Mouse (Mus musculus): ENCODE measurements at regions not wholly inside any gene's neighbourhood (a gene's known extent, or its start where the extent isn't known, plus 50 kb on each side); places are given as distances from the start of the nearest gene placed in this dataset.
A peak's percentile ranks its signal among the peaks of the same experiment; 100 is the strongest.
"Not testable (repeated sequence)": the region's sequence is repeated elsewhere in the genome, so short reads cannot be mapped to it uniquely, and the experiment has no call there.

- WGBS = 47% methylated on average over 4 of the region's 4 CpGs
- no peaks in the 10 kb centered on the region for H3K36me3 ChIP-seq
- no peak overlapping the region for H3K4me2 ChIP-seq
- no peak overlapping the region for H3K4me3 ChIP-seq
- H3K27ac ChIP-seq = no peak overlapping the region
- ATAC-seq (ENCODE audit: low FRiP score) = no peak
- H3K9me3 ChIP-seq = no peaks in the 10 kb centered on the region
- no peak overlapping the region for H3K9ac ChIP-seq
- no peaks in the 10 kb centered on the region for H3K27me3 ChIP-seq
- H3K4me1 ChIP-seq (replicated peaks) = peaks cover 4% of the 10 kb centered on the region
Measured at GRCm38 (mm10) chr6:66414822-66415221, 120.4 kb upstream of the Mad2l1 start.

- ATAC-seq (ENCODE audit: low FRiP score) = peak; percentile 24; the same call in 1 of the 2 replicates
- no peak overlapping the region for H3K27ac ChIP-seq
- H3K9ac ChIP-seq = no peak overlapping the region
Measured at GRCm38 (mm10) chr6:66419452-66420041, 115.6 kb upstream of the Mad2l1 start.

GRCm38 (mm10) chr6:66428370-66428769 lies 106.8 kb upstream of the Mad2l1 start:
- Histone ChIP-seq H3K27me3 (no peaks in the 10 kb centered on the region), H3K27ac (no peak overlapping the region), H3K9ac (no peak overlapping the region), H3K36me3 (no peaks in the 10 kb centered on the region), H3K4me1 (replicated peaks) (no peaks in the 10 kb centered on the region), H3K4me2 (no peak overlapping the region), H3K4me3 (no peak overlapping the region), H3K9me3 (peaks cover 7% of the 10 kb centered on the region; the same call in 1 of the 2 replicates)
- WGBS = 79% methylated on average over 4 of the region's 4 CpGs
- ATAC-seq (ENCODE audit: low FRiP score) = no peak

More at GRCm38 (mm10) chr6:66419452-66420041, 115.6 kb upstream of the Mad2l1 start:
- Histone ChIP-seq H3K27me3 (no peaks in the 10 kb centered on the region), H3K4me2 (no peak overlapping the region), H3K4me1 (replicated peaks) (peaks cover 8% of the 10 kb centered on the region), H3K9me3 (no peaks in the 10 kb centered on the region), H3K36me3 (no peaks in the 10 kb centered on the region), H3K4me3 (no peak overlapping the region)
- 15% methylated on average over 7 of the region's 7 CpGs for WGBS

GRCm38 (mm10) chr6:66450408-66450807 lies 84.8 kb upstream of the Mad2l1 start:
- not testable (repeated sequence) for H3K4me3 ChIP-seq; H3K36me3 ChIP-seq; H3K4me2 ChIP-seq; H3K9ac ChIP-seq; H3K27ac ChIP-seq; ATAC-seq (ENCODE audit: low FRiP score); H3K4me1 ChIP-seq (replicated peaks); H3K9me3 ChIP-seq; H3K27me3 ChIP-seq

- no peak overlapping the region for H3K4me3 ChIP-seq
- no peak overlapping the region for H3K27ac ChIP-seq
- ATAC-seq (ENCODE audit: low FRiP score) = no peak
- no peaks in the 10 kb centered on the region for H3K27me3 ChIP-seq
- no peaks in the 10 kb centered on the region for H3K9me3 ChIP-seq
- no peaks in the 10 kb centered on the region for H3K36me3 ChIP-seq
- no peak overlapping the region for H3K4me2 ChIP-seq
- no peaks in the 10 kb centered on the region for H3K4me1 ChIP-seq (replicated peaks)
- 19% methylated on average over 3 of the region's 3 CpGs for WGBS
- no peak overlapping the region for H3K9ac ChIP-seq
Measured at GRCm38 (mm10) chr6:66458172-66458571, 77.0 kb upstream of the Mad2l1 start.

GRCm38 (mm10) chr6:66464540-66464939 lies 70.7 kb upstream of the Mad2l1 start:
- no peak overlapping the region for H3K4me2 ChIP-seq
- ATAC-seq (ENCODE audit: low FRiP score) = 0 out of 2 replicates have a peak, but pooled peaks have one; percentile 17
- 15% methylated on average over 4 of the region's 5 CpGs for WGBS

GRCm38 (mm10) chr6:66465137-66465853 lies 69.9 kb upstream of the Mad2l1 start:
- Histone ChIP-seq H3K9ac (no peak overlapping the region), H3K4me3 (no peak overlapping the region), H3K27ac (no peak overlapping the region), H3K36me3 (no peaks in the 10 kb centered on the region), H3K4me1 (replicated peaks) (no peaks in the 10 kb centered on the region), H3K4me2 (no peak overlapping the region), H3K27me3 (no peaks in the 10 kb centered on the region), H3K9me3 (no peaks in the 10 kb centered on the region)
- WGBS = 46% methylated on average over 11 of the region's 11 CpGs
- no peak for ATAC-seq (ENCODE audit: low FRiP score)

More at GRCm38 (mm10) chr6:66464540-66464939, 70.7 kb upstream of the Mad2l1 start:
- Histone ChIP-seq H3K9me3 (no peaks in the 10 kb centered on the region), H3K9ac (no peak overlapping the region), H3K27me3 (no peaks in the 10 kb centered on the region), H3K27ac (no peak overlapping the region), H3K4me3 (no peak overlapping the region), H3K36me3 (no peaks in the 10 kb centered on the region), H3K4me1 (replicated peaks) (no peaks in the 10 kb centered on the region)

- H3K9ac ChIP-seq = no peak overlapping the region
- no peaks in the 10 kb centered on the region for H3K9me3 ChIP-seq
- H3K4me3 ChIP-seq = no peak overlapping the region
- no peak overlapping the region for H3K4me2 ChIP-seq
- no peaks in the 10 kb centered on the region for H3K4me1 ChIP-seq (replicated peaks)
- WGBS = 36% methylated on average over 3 of the region's 3 CpGs
- H3K27ac ChIP-seq = no peak overlapping the region
- no peak for ATAC-seq (ENCODE audit: low FRiP score)
- no peaks in the 10 kb centered on the region for H3K36me3 ChIP-seq
- H3K27me3 ChIP-seq = no peaks in the 10 kb centered on the region
Measured at GRCm38 (mm10) chr6:66466757-66467156, 68.4 kb upstream of the Mad2l1 start.

- no peaks in the 10 kb centered on the region for H3K4me1 ChIP-seq (replicated peaks)
- H3K27ac ChIP-seq = no peak overlapping the region
- no peak overlapping the region for H3K9ac ChIP-seq
- WGBS = 91% methylated on average over 4 of the region's 4 CpGs
- no peaks in the 10 kb centered on the region for H3K27me3 ChIP-seq
- ATAC-seq (ENCODE audit: low FRiP score) = no peak
- no peak overlapping the region for H3K4me3 ChIP-seq
- no peak overlapping the region for H3K4me2 ChIP-seq
- no peaks in the 10 kb centered on the region for H3K36me3 ChIP-seq
- H3K9me3 ChIP-seq = no peaks in the 10 kb centered on the region
Measured at GRCm38 (mm10) chr6:66470627-66471249, 64.5 kb upstream of the Mad2l1 start.

GRCm38 (mm10) chr6:66471786-66472185 lies 63.4 kb upstream of the Mad2l1 start:
- Histone ChIP-seq H3K4me2 (no peak overlapping the region), H3K27ac (no peak overlapping the region), H3K9me3 (no peaks in the 10 kb centered on the region), H3K36me3 (no peaks in the 10 kb centered on the region), H3K4me1 (replicated peaks) (no peaks in the 10 kb centered on the region), H3K4me3 (no peak overlapping the region), H3K27me3 (no peaks in the 10 kb centered on the region), H3K9ac (no peak overlapping the region)
- 74% methylated on average over 3 of the region's 3 CpGs for WGBS
- no peak for ATAC-seq (ENCODE audit: low FRiP score)

GRCm38 (mm10) chr6:66472697-66473096 lies 62.5 kb upstream of the Mad2l1 start:
- Histone ChIP-seq H3K9ac (no peak overlapping the region), H3K36me3 (no peaks in the 10 kb centered on the region), H3K27ac (no peak overlapping the region), H3K4me3 (no peak overlapping the region), H3K4me2 (no peak overlapping the region), H3K9me3 (no peaks in the 10 kb centered on the region), H3K27me3 (no peaks in the 10 kb centered on the region), H3K4me1 (replicated peaks) (no peaks in the 10 kb centered on the region)
- no peak for ATAC-seq (ENCODE audit: low FRiP score)
- 83% methylated on average over 4 of the region's 4 CpGs for WGBS

GRCm38 (mm10) chr6:66477575-66477974 lies 57.6 kb upstream of the Mad2l1 start:
- no peaks in the 10 kb centered on the region for H3K4me1 ChIP-seq (replicated peaks)
- no peak overlapping the region for H3K4me3 ChIP-seq
- no peaks in the 10 kb centered on the region for H3K27me3 ChIP-seq
- WGBS = 69% methylated on average over 5 of the region's 5 CpGs
- ATAC-seq (ENCODE audit: low FRiP score) = no peak
- H3K27ac ChIP-seq = no peak overlapping the region
- no peak overlapping the region for H3K4me2 ChIP-seq
- no peak overlapping the region for H3K9ac ChIP-seq
- no peaks in the 10 kb centered on the region for H3K9me3 ChIP-seq
- H3K36me3 ChIP-seq = no peaks in the 10 kb centered on the region
